Mouse (Mus musculus) macrophage (primary cell): ENCODE measurements around the gene Snx11. TPM values are rescaled to one million over a fixed set of nuclear protein-coding genes. Genes with fewer than 3 reads are reported as not detected.

ENCODE experiments used
- H3K27ac ChIP-seq: fragments of 350-480 bp; formaldehyde crosslinking; 2 replicates; pipeline ENCODE4 v1.9.0; 2021
- H3K36me3 ChIP-seq: fragments of 350-480 bp; formaldehyde crosslinking; 2 replicates; pipeline ENCODE4 v1.9.0; 2021; ENCODE audit errors: inconsistent target
- H3K4me3 ChIP-seq: fragments of 350-480 bp; formaldehyde crosslinking; 2 replicates; pipeline ENCODE4 v1.9.0; 2021; ENCODE audit errors: inconsistent target
- H3K79me2 ChIP-seq: fragments of 350-480 bp; formaldehyde crosslinking; 2 replicates; pipeline ENCODE4 v1.9.0; 2021; ENCODE audit errors: inconsistent target
- WGBS: methylation state at CpG from one replicate; pipeline ENCODE4 v1.1.7; 2026; ENCODE audit warnings: inconsistent platforms; ENCODE audit not compliant: missing documents; 5-methylcytosine and 5-hydroxymethylcytosine counted together
- polyA plus RNA-seq: library from polyadenylated mRNA; stranded (reverse); fragments of 250-400 nt; gene quantifications from 3 replicates; pipeline ENCODE4 v1.2.4, GENCODE M21; 2018; ENCODE audit warnings: inconsistent platforms

The Snx11 gene
- polyA plus RNA-seq, 1 experiment from 2014 or later = 14.2 TPM

DNA sequence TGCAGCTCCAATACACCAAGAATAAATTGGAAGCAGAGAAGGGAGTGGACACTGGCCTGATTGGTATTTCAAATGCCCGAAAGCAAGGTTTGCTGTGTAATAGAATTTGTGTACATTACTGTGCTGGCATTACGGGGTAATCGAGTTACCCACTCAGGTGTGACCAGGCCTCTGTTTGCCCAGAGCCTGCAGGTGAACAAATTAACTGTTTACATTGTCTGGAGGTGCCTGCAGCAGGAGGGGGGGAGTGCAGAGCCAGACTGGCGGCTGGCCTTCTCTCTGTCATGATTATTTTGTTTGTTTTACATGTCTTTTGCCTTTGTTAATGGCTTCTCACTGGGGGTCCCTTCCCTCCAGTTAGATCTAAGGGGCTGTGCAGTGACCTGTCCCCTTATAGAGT, 44.7 kb downstream of the Snx11 start:
- WGBS = 90% methylated on average over 4 of the region's 4 CpGs
- Histone ChIP-seq H3K36me3 (no peaks in the 10 kb centered on the region), H3K79me2 (no peaks in the 10 kb centered on the region), H3K4me3 (no peak overlapping the region), H3K27ac (no peak overlapping the region)

DNA sequence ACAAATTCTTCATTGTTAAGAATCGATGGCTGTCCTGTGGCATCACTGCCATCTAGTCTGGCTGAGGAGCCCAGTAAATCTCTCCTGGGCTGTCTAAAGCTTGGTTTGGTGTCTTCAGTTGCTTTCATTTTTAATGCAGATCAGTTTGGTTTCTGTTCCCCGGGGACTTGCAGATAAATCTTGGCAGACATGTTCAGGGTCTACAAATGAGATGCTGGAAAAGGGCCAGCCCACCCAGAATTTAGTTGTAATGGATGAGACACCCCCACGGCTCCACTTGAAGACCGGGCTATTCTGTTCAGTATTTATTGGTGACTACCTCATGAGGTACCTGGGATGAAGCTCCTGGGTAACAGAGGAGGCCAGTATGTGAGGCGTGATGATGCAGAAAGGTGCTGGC, 47.0 kb downstream of the Snx11 start:
- H3K4me3 ChIP-seq = no peak overlapping the region
- no peaks in the 10 kb centered on the region for H3K36me3 ChIP-seq
- no peaks in the 10 kb centered on the region for H3K79me2 ChIP-seq
- no peak overlapping the region for H3K27ac ChIP-seq
- 83% methylated on average over 5 of the region's 5 CpGs for WGBS

DNA sequence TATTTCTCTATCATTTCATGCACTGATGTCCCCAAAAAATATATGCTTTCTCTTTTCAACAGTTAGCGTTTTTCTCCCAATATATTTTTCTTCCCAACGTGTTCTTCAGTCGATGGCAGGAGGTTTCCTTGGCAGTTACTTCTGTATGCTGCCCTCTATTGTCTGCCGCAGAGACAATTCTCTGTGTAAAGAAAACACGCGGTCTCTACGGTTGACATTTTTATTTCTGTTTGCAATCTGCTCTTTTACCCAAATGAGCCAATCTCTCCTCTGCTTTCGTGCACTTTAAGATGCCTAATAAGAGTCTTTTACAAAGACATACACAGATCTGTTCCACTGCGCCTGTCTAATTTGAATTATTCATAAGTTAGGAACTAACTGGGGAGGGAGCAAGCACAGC, 47.9 kb downstream of the Snx11 start:
- Histone ChIP-seq H3K36me3 (no peaks in the 10 kb centered on the region), H3K27ac (no peak overlapping the region), H3K4me3 (no peak overlapping the region), H3K79me2 (no peaks in the 10 kb centered on the region)
- WGBS = 34% methylated on average over 9 of the region's 9 CpGs

DNA sequence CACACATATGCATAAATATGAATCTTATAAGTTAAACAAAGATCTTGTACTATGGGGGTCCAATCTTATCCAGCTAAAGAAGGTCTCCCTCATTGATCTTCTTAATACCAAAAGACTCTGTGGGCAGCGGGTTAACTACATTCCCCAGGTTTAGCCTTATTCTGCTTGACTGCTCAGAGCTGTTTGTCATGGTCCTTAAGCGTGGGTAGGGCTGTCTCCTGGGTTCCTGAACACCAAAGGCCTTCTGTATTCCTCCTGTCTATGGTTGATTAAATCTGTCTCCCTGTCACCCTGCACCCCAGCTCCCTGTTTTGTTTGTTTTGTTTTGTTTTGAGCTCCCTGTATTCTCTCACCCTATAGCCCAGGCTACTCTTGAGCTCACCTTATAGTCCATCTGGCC, 48.8 kb downstream of the Snx11 start:
- Histone ChIP-seq H3K4me3 (no peak overlapping the region), H3K79me2 (no peaks in the 10 kb centered on the region), H3K27ac (no peak overlapping the region), H3K36me3 (no peaks in the 10 kb centered on the region)
- WGBS = 96% methylated on average over 2 of the region's 2 CpGs

DNA sequence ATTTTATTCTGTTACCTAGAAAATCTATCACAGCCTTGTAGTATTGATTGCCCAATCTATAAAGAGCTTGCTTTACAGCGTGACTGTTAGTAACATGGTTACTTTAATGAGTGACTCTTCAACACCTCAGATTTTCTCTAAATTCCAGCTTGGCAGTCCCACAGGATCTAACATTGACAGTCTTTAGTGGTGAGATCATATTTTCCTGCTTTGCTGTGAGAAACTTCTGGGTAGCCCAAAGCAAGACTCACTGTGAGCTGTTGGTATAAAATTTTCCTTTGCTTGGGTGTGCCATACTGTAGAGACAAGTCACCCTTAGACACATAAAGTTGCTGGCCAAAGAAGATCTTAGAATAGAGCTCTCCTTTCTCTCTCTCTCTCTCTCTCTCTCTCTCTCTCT, 51.5 kb downstream of the Snx11 start:
- no peaks in the 10 kb centered on the region for H3K36me3 ChIP-seq
- 93% methylated on average over 1 of the region's 1 CpGs for WGBS
- no peak overlapping the region for H3K4me3 ChIP-seq
- H3K79me2 ChIP-seq = no peaks in the 10 kb centered on the region
- no peak overlapping the region for H3K27ac ChIP-seq

DNA sequence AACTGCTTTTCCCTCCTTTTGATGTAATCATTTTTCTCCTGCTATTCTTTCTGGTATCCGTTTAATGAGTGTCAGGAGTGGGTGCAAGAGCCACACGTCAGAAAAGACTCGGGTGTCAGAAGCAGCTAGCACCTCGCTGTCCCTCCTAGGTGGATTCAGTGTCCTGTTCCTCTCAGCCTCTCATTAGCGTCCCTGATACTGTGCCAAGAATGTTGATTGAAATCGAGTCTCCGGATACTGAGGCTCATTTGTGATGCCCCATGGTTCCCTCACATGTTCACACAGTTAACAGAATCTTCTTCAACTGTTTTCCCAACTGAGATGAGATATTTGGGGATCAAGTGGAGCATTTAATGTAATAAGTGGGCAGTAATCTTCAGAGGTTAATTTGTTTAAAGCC, 58.8 kb downstream of the Snx11 start:
- no peaks in the 10 kb centered on the region for H3K36me3 ChIP-seq
- H3K27ac ChIP-seq = no peak overlapping the region
- no peak overlapping the region for H3K4me3 ChIP-seq
- WGBS = 86% methylated on average over 7 of the region's 7 CpGs
- no peaks in the 10 kb centered on the region for H3K79me2 ChIP-seq

Other genes with a start within 250 kb of the Snx11 start
- 40.5 to 73.7 TPM (median 45.0 TPM) in 3 replicates for gene Cbx1, start 11.6 kb upstream of the Snx11 start, polyA plus RNA-seq
- 85.5 to 118 TPM (median 95.5 TPM) in 3 replicates for gene Nfe2l1, start 52.4 kb upstream of the Snx11 start, polyA plus RNA-seq
- gene Copz2, start 72.3 kb upstream of the Snx11 start, polyA plus RNA-seq = 11.9 to 23.0 TPM (median 16.0 TPM) in 3 replicates
- gene Cdk5rap3, start 138.9 kb upstream of the Snx11 start, polyA plus RNA-seq = 15.0 to 17.0 TPM (median 16.0 TPM) in 3 replicates
- gene Prr15l, start 150.5 kb upstream of the Snx11 start, polyA plus RNA-seq = 0.19 TPM in 1 of 3 replicates, not detected in the others
- 15.4 to 17.0 TPM (median 15.6 TPM) in 3 replicates for gene Pnpo, start 166.4 kb upstream of the Snx11 start, polyA plus RNA-seq
- gene Sp2, start 205.4 kb upstream of the Snx11 start, polyA plus RNA-seq = 10.9 to 20.7 TPM (median 12.1 TPM) in 3 replicates
- 0.09 TPM in 1 of 3 replicates, not detected in the others for gene Sp6, start 235.8 kb upstream of the Snx11 start, polyA plus RNA-seq